Mouse (Mus musculus) intestine, embryonic 16.5 days (tissue): ENCODE data around the gene Zfp579. TPM values are rescaled to one million over a fixed set of nuclear protein-coding genes. Genes with fewer than 3 reads are reported as not detected.
A peak's percentile ranks its signal among the peaks of the same experiment; 100 is the strongest.

Experiments
- ATAC-seq: fragments of 200-750 bp; cut with Nextera tagmentation; 2 replicates; pipeline ENCODE4 v1.8.0; 2017; ENCODE audit warnings: moderate TSS enrichment, moderate library complexity
- H3K27ac ChIP-seq: fragments of 300-500 bp; sonication (generic); 2 replicates; pipeline ENCODE4 v1.5.1; 2014; ENCODE audit warnings: mild to moderate bottlenecking, low read length
- H3K27me3 ChIP-seq: fragments of 300-500 bp; sonication (generic); replicated peaks from 2 replicates; pipeline ENCODE4 v1.6.1; 2014; ENCODE audit warnings: low read length, control low read depth, mixed read lengths; ENCODE audit not compliant: control insufficient read depth, insufficient read depth
- H3K36me3 ChIP-seq: fragments of 300-500 bp; sonication (generic); 2 replicates; pipeline ENCODE4 v1.6.1; 2014; ENCODE audit warnings: low read length, control low read depth; ENCODE audit not compliant: control insufficient read depth, insufficient read depth
- H3K4me1 ChIP-seq: fragments of 300-500 bp; sonication (generic); 2 replicates; pipeline ENCODE4 v1.6.1; 2014; ENCODE audit warnings: low read length, control low read depth, mixed read lengths; ENCODE audit not compliant: control insufficient read depth, insufficient read depth
- H3K4me2 ChIP-seq: fragments of 300-500 bp; sonication (generic); 2 replicates; pipeline ENCODE4 v1.6.1; 2014; ENCODE audit warnings: low read depth, low read length, control low read depth
- H3K4me3 ChIP-seq: fragments of 300-500 bp; sonication (generic); 2 replicates; pipeline ENCODE4 v1.5.1; 2014; ENCODE audit warnings: mild to moderate bottlenecking, low read length
- H3K9ac ChIP-seq: fragments of 300-500 bp; sonication (generic); 2 replicates; pipeline ENCODE4 v1.6.1; 2014; ENCODE audit warnings: low read depth, low read length
- H3K9me3 ChIP-seq: fragments of 300-500 bp; sonication (generic); 2 replicates; pipeline ENCODE4 v1.6.1; 2016; ENCODE audit warnings: low read length, control low read depth; ENCODE audit not compliant: control insufficient read depth
- WGBS: fragments of 180-500 bp; shearing (Covaris S2); extraction: QIAGEN DNeasy Blood & Tissue Kit; methylation state at CpG from one replicate; pipeline ENCODE4 v1.1.7; 2014; 5-methylcytosine and 5-hydroxymethylcytosine counted together
- polyA plus RNA-seq: library from polyadenylated mRNA; unstranded; fragments of >200 nt; fragmentation: Nextera tagmentation; extraction: Ambion mirVana; gene quantifications from 2 replicates; pipeline ENCODE4 v1.2.1, GENCODE M21; 2015

Gene Zfp579
- polyA plus RNA-seq, 1 experiment from 2014 or later: 21.7 TPM

- 69% methylated on average over 18 of the region's 18 CpGs for WGBS
- no peak overlapping the region for H3K4me3 ChIP-seq
- H3K9me3 ChIP-seq: no peaks in the 10 kb centered on the region
- H3K36me3 ChIP-seq: no peaks in the 10 kb centered on the region
- no peak overlapping the region for H3K27ac ChIP-seq
- H3K9ac ChIP-seq: no peak overlapping the region
- no peaks in the 10 kb centered on the region for H3K27me3 ChIP-seq
- no peak for ATAC-seq
- H3K4me2 ChIP-seq: no peak overlapping the region
- no peaks in the 10 kb centered on the region for H3K4me1 ChIP-seq
Observed at GRCm38 (mm10) chr7:4972321-4973047, 23.5 kb downstream of the Zfp579 start.

- Histone ChIP-seq H3K27ac (no peak overlapping the region), H3K4me2 (no peak overlapping the region), H3K9ac (no peak overlapping the region), H3K9me3 (no peaks in the 10 kb centered on the region), H3K4me3 (no peak overlapping the region), H3K27me3 (no peaks in the 10 kb centered on the region), H3K36me3 (no peaks in the 10 kb centered on the region), H3K4me1 (no peaks in the 10 kb centered on the region)
- ATAC-seq: no peak
- WGBS: 17% methylated on average over 7 of the region's 7 CpGs
Observed at GRCm38 (mm10) chr7:4971710-4972109, 24.2 kb downstream of the Zfp579 start.

- 36% methylated on average over 6 of the region's 6 CpGs for WGBS
- Histone ChIP-seq H3K4me1 (no peaks in the 10 kb centered on the region), H3K36me3 (no peaks in the 10 kb centered on the region), H3K9me3 (no peaks in the 10 kb centered on the region), H3K9ac (no peak within 1 kb of the TSS), H3K4me3 (no peak within 1 kb of the TSS), H3K27me3 (no peaks in the 10 kb centered on the region), H3K27ac (no peak within 1 kb of the TSS), H3K4me2 (no peak within 1 kb of the TSS)
- ATAC-seq: no peak
Observed at GRCm38 (mm10) chr7:4971068-4971467, 24.9 kb downstream of the Zfp579 start, which contains the start of gene Sbk3. TSS of gene Sbk3 (minus strand) at chr7:4971168.

GRCm38 (mm10) chr7:4964988-4965387 lies 31.0 kb downstream of the Zfp579 start:
- H3K27me3 ChIP-seq: no peaks in the 10 kb centered on the region
- no peak overlapping the region for H3K27ac ChIP-seq
- no peak overlapping the region for H3K4me3 ChIP-seq
- 79% methylated on average over 5 of the region's 5 CpGs for WGBS
- ATAC-seq: no peak
- no peaks in the 10 kb centered on the region for H3K36me3 ChIP-seq
- H3K4me1 ChIP-seq: no peaks in the 10 kb centered on the region
- H3K9ac ChIP-seq: no peak overlapping the region
- no peaks in the 10 kb centered on the region for H3K9me3 ChIP-seq
- no peak overlapping the region for H3K4me2 ChIP-seq

GRCm38 (mm10) chr7:4964272-4964671 lies 31.7 kb downstream of the Zfp579 start, which contains the start of gene Sbk2:
TSS of gene Sbk2 (minus strand) at chr7:4964406.
- no peak within 1 kb of the TSS for H3K27ac ChIP-seq
- H3K9ac ChIP-seq: peak within 1 kb of the TSS; percentile 7; the same call in 1 of the 2 replicates
- ATAC-seq: peak; percentile 94
- WGBS: 7% methylated on average over 10 of the region's 10 CpGs
- H3K36me3 ChIP-seq: no peaks in the 10 kb centered on the region
- no peak within 1 kb of the TSS for H3K4me3 ChIP-seq
- H3K4me1 ChIP-seq: no peaks in the 10 kb centered on the region
- no peaks in the 10 kb centered on the region for H3K27me3 ChIP-seq
- no peaks in the 10 kb centered on the region for H3K9me3 ChIP-seq
- peak within 1 kb of the TSS; percentile 40 for H3K4me2 ChIP-seq

- H3K27me3 ChIP-seq: no peaks in the 10 kb centered on the region
- H3K4me3 ChIP-seq: no peak overlapping the region
- no peaks in the 10 kb centered on the region for H3K4me1 ChIP-seq
- 72% methylated on average over 5 of the region's 5 CpGs for WGBS
- no peaks in the 10 kb centered on the region for H3K36me3 ChIP-seq
- no peak overlapping the region for H3K4me2 ChIP-seq
- H3K9me3 ChIP-seq: no peaks in the 10 kb centered on the region
- H3K27ac ChIP-seq: no peak overlapping the region
- no peak overlapping the region for H3K9ac ChIP-seq
- ATAC-seq: 0 out of 2 replicates have a peak, but pooled peaks have one; percentile 24
Observed at GRCm38 (mm10) chr7:4963527-4963926, 32.4 kb downstream of the Zfp579 start.

- Histone ChIP-seq H3K27ac (no peak overlapping the region), H3K4me2 (no peak overlapping the region), H3K4me1 (no peaks in the 10 kb centered on the region), H3K9ac (no peak overlapping the region; the same call in 1 of the 2 replicates), H3K9me3 (no peaks in the 10 kb centered on the region), H3K36me3 (no peaks in the 10 kb centered on the region), H3K27me3 (no peaks in the 10 kb centered on the region), H3K4me3 (no peak overlapping the region)
- WGBS: 85% methylated on average over 10 of the region's 10 CpGs
- ATAC-seq: no peak
Observed at GRCm38 (mm10) chr7:4957361-4957760, 38.6 kb downstream of the Zfp579 start.

- ATAC-seq: no peak
- H3K9ac ChIP-seq: no peak overlapping the region
- 25% methylated on average over 10 of the region's 10 CpGs for WGBS
- H3K4me2 ChIP-seq: no peak overlapping the region
- no peak overlapping the region for H3K4me3 ChIP-seq
- H3K9me3 ChIP-seq: no peaks in the 10 kb centered on the region
- no peaks in the 10 kb centered on the region for H3K36me3 ChIP-seq
- no peak overlapping the region for H3K27ac ChIP-seq
- H3K4me1 ChIP-seq: no peaks in the 10 kb centered on the region
- no peaks in the 10 kb centered on the region for H3K27me3 ChIP-seq
Observed at GRCm38 (mm10) chr7:4953815-4954445, 42.0 kb downstream of the Zfp579 start.

- Histone ChIP-seq H3K27me3 (no peaks in the 10 kb centered on the region), H3K9ac (no peak overlapping the region), H3K4me2 (no peak overlapping the region), H3K36me3 (no peaks in the 10 kb centered on the region), H3K9me3 (no peaks in the 10 kb centered on the region), H3K4me3 (no peak overlapping the region), H3K4me1 (no peaks in the 10 kb centered on the region), H3K27ac (peak overlapping the region; percentile 5; the same call in 1 of the 2 replicates)
- WGBS: 82% methylated on average over 19 of the region's 19 CpGs
- ATAC-seq: peak; percentile 85
Observed at GRCm38 (mm10) chr7:4950561-4951342, 45.2 kb downstream of the Zfp579 start.
